Mouse (Mus musculus): ENCODE data around the gene Sergef.

Gene Sergef

DNA sequence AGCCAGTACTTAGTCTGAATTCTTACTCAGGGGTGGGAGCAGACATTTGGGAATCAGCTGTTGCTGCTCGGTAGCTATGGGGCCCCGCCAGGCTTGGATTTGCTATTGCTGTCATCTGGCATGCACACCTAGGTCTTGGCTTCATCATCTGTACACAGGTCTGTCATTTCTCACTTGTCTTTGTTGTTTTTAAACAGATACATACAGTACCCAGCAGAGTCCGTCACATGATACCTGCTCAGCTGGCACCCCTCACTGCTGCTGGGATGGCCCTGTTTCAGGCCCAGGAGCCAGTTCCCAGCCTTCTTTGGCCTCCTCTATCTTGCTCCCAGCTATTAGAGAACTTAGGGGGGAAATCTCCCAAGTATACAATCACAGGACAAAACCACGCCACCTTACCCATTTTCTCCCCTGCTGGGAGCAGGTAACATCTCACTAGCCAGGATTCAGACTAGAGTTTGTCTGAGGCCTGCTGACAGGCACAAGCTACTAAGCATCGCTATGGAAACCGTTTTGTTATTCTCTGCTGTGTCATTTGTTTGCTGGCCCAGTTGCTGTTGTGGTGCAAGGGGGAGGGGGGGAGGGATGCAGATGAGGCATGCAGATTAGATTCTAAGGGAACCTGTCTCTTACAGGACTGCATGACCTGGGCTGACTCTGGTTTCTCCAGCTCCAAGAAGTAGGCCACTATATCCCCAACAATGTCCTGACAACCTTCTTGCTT is 190.5 kb downstream of the Sergef start:
- no peak for DNase-seq (ENCODE audit: low spot score in 2 of 2)

DNA sequence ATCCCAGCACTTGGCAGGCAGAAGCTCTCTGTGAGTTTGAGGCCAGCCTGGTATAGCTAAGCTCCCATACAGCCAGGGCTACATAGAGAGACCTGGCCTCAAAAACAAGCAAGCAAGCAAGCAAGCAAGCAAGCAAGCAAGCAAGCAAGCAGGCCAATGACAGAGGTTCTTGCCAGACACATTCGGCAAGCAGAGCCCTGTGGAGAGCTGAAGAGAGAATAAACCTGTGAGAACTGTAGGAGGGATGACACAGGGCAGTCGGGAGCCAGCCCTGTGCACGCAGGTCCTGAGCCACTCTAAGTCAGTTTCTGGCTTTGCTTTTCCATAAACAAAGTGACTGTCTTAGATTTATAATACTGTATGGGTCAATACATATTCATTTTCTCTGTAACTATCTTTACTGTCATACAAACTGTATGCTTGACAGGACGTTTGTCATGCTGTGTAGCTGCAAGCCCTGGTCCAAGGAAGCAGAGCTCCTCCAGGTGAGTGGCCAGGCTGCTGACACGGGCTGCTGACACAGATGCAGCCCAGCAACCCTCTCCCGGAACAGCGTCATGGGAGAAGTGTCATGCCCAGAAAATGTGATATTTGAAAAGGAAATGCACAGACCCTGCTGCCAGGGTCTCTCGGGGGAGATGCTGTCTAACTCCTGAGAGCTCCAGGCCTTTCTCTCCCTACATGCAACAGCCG is 192.0 kb downstream of the Sergef start:
- no peak for DNase-seq (ENCODE audit: low spot score in 2 of 2)

DNA sequence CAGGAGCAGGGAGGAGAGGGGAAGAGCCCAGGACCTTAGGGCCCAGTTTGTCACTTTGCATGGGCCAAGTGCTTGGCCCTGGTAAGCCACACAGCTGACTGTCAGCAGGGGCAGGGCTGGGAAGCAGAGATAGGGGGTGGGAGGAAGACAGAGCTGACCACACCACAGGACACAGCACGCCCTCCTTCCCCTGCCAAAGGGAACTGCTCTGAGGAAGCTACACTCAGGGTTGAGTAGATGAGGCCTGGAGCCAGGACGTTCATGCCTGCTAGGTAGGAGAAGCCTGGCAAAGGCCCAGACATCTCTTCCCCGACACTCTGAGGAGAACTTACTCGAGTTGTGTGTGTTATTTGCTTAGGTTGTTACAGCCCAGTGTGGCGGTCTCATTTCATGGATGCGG is 193.7 kb downstream of the Sergef start:
- DNase-seq (ENCODE audit: low spot score in 2 of 2): no peak

DNA sequence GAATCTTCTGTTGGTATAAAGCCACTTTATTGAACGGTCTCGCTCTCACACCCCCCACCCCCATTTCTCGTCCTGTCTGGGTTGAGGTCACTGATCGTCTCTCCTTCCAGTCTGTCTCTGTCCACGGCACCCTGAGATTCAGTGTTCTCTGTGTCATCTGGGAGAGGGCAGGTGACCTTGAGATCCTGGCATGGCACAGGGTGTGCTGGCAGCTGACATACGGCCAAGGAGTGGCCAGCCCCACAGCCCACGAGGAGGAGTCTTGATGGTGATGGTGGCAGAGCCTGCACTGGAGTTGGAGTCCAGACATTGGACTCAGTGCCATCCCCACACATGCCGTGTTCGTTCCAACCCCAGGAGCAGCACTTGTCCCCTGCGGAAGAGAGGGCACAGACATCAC is 196.4 kb downstream of the Sergef start:
- DNase-seq (ENCODE audit: low spot score in 2 of 2): no peak

GRCm38 (mm10) chr7:46438537-46439141 is 201.0 kb downstream of the Sergef start:
- no peak for DNase-seq (ENCODE audit: low spot score in 2 of 2)

DNA sequence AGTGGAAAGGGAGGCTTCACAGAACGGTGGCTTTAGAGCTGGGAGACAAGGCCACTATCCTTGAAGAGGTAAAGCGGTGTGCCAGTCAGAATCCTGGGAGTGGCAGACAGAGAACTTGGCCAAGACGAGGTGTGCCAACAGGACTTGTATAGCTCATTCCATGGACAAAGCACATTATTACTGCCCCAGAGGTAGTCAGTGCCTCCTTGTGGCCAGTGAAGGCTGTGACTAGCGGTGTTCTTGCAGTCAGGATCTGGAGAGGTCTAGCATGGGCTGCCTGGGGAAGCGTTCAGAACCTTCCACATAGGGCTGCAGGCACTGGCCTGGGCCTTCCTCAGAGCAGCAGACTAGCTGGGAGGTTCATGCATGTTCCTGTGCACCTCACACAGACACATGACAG is 203.8 kb downstream of the Sergef start:
- DNase-seq (ENCODE audit: low spot score in 2 of 2): no peak

DNA sequence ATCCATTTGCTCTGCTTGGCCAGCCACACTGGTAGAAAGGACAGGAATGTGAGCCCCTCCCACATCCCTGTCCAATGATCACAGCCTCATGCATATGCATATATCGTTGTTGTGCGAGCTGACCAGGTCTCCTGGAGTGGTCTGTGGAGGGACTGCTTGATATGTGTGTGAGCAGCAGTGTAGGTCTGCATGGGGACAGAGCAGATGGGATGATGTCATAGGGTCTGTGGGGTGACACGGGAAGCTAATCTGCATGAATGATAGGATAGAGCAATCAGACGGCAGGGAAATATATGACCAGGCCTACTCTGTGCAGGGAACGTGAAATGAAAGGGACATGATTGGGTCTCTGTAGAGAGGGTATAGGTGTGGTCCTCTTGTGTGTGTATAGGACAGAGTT is 205.7 kb downstream of the Sergef start:
- DNase-seq (ENCODE audit: low spot score in 2 of 2): no peak

- DNase-seq (ENCODE audit: low spot score in 2 of 2): no peak
Observed at GRCm38 (mm10) chr7:46425012-46425411, 214.6 kb downstream of the Sergef start.

DNA sequence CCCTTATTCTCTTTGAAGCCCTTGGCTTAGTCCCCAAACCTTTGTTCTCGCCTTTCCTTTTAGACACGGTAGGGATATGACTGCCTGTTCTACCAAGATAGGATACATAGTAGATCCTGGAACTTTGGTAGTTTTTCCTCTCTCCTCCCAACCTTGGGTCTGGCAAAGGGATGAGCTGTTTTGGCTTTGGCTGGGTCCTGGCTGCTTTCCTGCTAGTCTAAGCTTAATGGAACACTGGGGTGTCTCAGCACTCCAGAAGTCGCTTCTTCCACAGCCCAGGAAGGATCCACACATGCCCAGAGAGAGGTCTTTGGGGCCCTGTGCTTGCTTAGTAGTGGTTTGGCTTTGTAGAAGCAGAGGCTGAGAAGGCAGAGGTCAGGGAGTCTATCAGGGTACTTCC is 215.7 kb downstream of the Sergef start:
- DNase-seq (ENCODE audit: low spot score in 2 of 2): no peak

GRCm38 (mm10) chr7:46422764-46423412 is 216.7 kb downstream of the Sergef start:
- DNase-seq (ENCODE audit: low spot score in 2 of 2): no peak

DNA sequence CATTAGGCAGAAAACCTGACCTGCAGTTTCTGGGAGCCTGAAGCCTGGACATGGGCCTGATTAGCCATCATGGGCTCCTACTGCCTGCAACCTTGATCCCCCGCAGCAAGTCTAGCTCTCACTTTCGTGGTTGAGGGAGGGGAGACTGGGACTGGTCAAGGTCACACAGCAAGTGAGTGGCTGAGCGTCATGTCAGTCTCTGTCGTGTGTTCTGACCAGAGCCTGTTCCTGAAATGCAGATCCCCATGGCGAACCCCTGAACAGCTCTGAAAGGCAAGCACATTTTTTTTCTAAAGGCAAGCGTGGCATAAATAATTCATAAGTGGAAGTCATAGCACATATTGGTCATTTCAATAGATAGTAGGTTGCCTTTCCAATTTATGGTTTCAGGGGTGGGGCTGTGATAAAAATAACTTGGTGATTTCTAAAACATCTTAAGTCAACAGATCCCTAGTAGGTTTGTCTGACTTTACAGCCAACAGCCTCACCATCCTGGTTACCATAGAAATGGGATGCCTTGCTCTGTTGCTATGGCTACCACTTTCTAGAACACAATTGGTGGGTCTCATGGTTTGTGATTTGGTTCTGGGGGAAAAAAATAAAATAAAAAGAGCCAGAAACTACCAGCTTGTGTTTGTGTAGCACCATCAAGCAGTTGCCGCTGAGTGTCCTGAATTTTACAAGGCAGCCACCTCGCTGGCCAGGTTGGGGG is 217.4 kb downstream of the Sergef start:
- no peak for DNase-seq (ENCODE audit: low spot score in 2 of 2)

GRCm38 (mm10) chr7:46421535-46421934 is 218.1 kb downstream of the Sergef start:
- no peak for DNase-seq (ENCODE audit: low spot score in 2 of 2)

- DNase-seq (ENCODE audit: low spot score in 2 of 2): no peak
Observed at GRCm38 (mm10) chr7:46418102-46418622, 221.4 kb downstream of the Sergef start.

DNA sequence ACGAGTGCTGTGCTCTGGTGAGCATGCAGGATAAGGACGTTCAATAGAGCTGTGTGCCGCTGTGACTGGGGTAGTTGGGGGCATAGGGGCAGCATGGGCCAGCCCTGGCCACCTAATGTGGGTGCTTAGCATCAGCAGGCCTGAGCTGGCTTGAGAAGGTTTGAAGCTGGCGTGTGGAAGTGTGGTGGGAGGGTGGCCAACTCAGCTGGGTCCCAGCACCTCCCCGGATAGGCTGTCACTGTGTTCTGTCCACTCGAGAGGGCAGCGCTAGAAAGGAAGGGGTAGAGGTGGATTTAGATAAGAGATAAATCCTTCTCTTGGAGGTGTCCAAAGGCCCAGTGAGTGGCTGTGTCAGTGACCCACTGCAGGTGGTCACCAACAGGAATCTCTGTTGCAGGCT is 222.1 kb downstream of the Sergef start:
- no peak for DNase-seq (ENCODE audit: low spot score in 2 of 2)

- DNase-seq (ENCODE audit: low spot score in 2 of 2): no peak
Observed at GRCm38 (mm10) chr7:46415818-46416425, 223.7 kb downstream of the Sergef start.

DNA sequence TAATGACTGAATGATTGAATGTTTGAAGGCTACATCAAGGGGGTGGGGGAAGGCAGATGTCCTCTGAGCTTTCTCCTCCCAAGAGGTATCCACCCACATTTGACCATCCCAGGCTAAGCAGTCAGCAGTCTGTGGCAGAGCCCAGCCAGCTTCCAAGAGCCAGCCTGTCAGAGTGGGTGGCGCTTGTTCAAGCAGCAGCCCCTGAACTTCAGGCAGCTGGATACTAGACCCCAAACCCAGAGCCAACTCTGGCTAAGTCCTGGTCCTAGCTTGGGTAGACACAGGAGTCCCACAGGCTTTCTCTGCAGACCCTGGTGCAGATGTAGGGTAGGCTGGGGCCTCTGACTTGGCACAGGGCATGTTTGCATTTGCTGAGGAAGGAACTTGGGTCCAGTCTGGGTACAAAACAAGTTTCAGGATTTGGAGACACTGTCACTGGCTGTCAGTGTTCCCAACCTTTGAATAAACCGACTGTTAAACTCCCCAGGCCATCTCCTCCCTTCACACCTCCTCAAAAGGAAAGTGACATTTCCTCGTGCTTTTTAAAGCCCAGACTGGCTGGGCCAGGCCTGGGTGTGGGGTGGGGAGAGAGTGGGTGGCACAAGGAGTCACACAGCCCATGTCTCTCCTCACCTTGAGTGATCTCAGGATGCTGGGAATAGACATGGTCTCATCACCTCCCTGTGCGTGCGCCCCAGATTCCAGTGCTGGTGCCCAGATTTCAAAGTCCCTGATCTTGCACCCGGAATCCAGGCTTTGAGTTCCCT is 225.5 kb downstream of the Sergef start:
- no peak for DNase-seq (ENCODE audit: low spot score in 2 of 2)

DNA sequence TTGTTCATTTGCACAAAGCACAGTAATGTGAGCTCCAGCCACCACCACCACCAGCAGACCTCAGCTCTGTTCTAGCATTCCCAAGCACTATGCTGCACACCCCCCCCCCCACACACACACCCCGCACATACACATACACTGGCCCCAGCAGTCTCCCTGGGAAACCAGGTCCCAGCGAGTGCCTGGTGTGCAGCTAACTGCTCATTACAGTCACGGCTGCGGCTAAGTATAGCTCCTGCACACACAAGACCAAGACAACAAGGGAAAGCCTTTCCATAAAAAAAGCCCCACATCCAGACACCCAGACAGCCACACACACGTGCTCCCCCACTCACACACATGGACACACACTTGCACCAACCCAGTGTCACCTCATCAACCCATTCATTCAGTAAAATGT is 226.8 kb downstream of the Sergef start:
- no peak for DNase-seq (ENCODE audit: low spot score in 2 of 2)

- DNase-seq (ENCODE audit: low spot score in 2 of 2): no peak
Observed at GRCm38 (mm10) chr7:46410727-46411126, 228.9 kb downstream of the Sergef start.

DNA sequence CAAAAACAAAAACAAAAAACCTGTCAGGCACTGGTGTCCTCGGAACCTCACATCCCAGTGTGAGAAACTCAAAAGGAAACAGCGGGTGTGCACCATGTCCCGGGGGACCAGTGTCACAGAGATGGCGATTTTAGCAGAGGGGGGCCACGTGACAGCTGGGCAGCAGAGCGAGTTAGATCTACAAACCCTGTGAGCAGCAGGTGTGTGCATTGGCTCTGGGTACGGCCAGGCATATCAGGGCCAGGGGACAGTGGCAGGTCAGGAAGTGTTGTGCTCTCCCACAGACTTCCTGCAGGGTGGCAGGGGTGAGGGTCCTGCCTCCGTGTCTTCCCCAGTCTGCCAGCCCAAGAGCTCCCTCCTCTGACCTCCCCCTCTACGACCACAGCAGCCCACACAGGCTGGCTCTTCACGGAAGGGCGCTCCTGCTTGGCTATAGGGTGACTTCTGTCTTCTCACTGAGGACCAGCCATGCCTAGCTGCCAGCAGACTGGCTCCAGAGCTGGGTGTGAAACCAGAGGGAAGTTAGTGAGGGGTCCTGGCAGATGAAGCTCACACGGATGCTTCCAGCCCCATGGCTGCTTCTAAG is 230.3 kb downstream of the Sergef start:
- no peak for DNase-seq (ENCODE audit: low spot score in 2 of 2)

DNA sequence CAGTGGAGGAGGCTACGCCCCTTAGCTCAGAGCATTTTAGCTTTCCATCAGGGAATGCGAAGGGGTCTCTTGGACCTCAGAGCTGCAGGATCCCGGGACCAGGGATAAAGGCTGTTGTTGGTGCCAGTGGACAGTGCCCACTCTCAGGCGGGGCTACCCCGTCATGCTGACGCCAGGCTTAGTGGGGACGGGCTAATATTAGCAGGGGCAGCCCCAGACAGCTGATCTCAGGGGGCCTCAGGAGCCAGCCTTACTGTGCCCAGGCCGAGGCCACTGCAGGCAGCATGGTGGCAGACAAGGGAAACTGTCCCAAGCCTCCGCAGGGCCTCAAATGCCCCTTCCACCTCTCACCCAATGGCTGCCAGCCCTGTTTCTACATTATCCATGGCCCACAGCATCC is 231.0 kb downstream of the Sergef start:
- DNase-seq (ENCODE audit: low spot score in 2 of 2): no peak

Measured in urinary bladder, postnatal 4 days (tissue).